Mouse (Mus musculus): ENCODE results near the gene Thra. TPM values are rescaled to one million over a fixed set of nuclear protein-coding genes. Genes with fewer than 3 reads are reported as not detected.
A peak's percentile ranks its signal among the peaks of the same experiment; 100 is the strongest.

Thra gene
- total and polyA plus RNA-seq, 2 experiments from 2014 or later = 44.0 to 234 TPM

DNA sequence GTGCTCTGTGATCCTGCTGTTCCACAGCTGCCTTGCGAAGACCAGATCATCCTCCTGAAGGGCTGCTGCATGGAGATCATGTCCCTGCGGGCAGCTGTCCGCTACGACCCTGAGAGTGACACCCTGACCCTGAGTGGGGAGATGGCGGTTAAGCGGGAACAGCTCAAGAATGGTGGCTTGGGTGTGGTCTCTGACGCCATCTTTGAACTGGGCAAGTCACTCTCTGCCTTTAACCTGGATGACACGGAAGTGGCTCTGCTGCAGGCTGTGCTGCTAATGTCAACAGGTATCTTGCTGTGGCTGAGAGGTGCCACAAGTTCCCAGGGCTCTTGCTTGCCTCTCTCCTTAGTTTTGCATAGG, 23.0 kb downstream of the Thra start:
- H3K27ac ChIP-seq (ENCODE audit: low read depth) = 0 out of 2 replicates have a peak overlapping the region, but pooled peaks have one; percentile 20
- 86% methylated on average over 8 of the region's 8 CpGs for WGBS
- DNase-seq (ENCODE audit: low spot score) = no peak
- H3K9me3 ChIP-seq (replicated peaks; ENCODE audit: control insufficient read depth, low read length) = no peaks in the 10 kb centered on the region
- TF ChIP-seq EP300 (IDR thresholded peaks at IDR 0.05; ENCODE audit: low read depth) (no peak), CTCF (IDR thresholded peaks at IDR 0.05; ENCODE audit: low read depth) (no peak)
- H3K4me3 ChIP-seq (ENCODE audit: low read depth, low read length) = no peak overlapping the region
- no peak overlapping the region for H3K9ac ChIP-seq (replicated peaks; ENCODE audit: low read depth, low read length)
- ATAC-seq (ENCODE audit: insufficient read depth, low read depth) = no peak
- H3K27me3 ChIP-seq (ENCODE audit: control insufficient read depth, insufficient read depth, low read length) = no peaks in the 10 kb centered on the region
- no peak overlapping the region for H3K4me2 ChIP-seq (ENCODE audit: low read depth, low read length)
- H3K36me3 ChIP-seq (replicated peaks; ENCODE audit: control insufficient read depth, insufficient read depth, low read length) = peaks cover 58% of the 10 kb centered on the region
- H3K4me1 ChIP-seq (ENCODE audit: control insufficient read depth, insufficient read depth) = peaks cover 34% of the 10 kb centered on the region

GRCm38 (mm10) chr11:98764091-98764490, 23.7 kb downstream of the Thra start:
- no peak for DNase-seq (ENCODE audit: low spot score)
- TF ChIP-seq EP300 (IDR thresholded peaks at IDR 0.05; ENCODE audit: low read depth) (no peak), CTCF (IDR thresholded peaks at IDR 0.05; ENCODE audit: low read depth) (no peak)
- no peaks in the 10 kb centered on the region for H3K9me3 ChIP-seq (replicated peaks; ENCODE audit: control insufficient read depth, low read length)
- ATAC-seq (ENCODE audit: insufficient read depth, low read depth) = no peak
- peaks cover 40% of the 10 kb centered on the region for H3K4me1 ChIP-seq (ENCODE audit: control insufficient read depth, insufficient read depth)
- no peaks in the 10 kb centered on the region for H3K27me3 ChIP-seq (ENCODE audit: control insufficient read depth, insufficient read depth, low read length)
- peaks cover 63% of the 10 kb centered on the region for H3K36me3 ChIP-seq (replicated peaks; ENCODE audit: control insufficient read depth, insufficient read depth, low read length)
- H3K9ac ChIP-seq (replicated peaks; ENCODE audit: low read depth, low read length) = no peak overlapping the region
- H3K4me2 ChIP-seq (ENCODE audit: low read depth, low read length) = no peak overlapping the region
- no peak overlapping the region for H3K4me3 ChIP-seq (ENCODE audit: low read depth, low read length)
- WGBS = 80% methylated on average over 18 of the region's 18 CpGs
- H3K27ac ChIP-seq (ENCODE audit: low read depth) = no peak overlapping the region

DNA sequence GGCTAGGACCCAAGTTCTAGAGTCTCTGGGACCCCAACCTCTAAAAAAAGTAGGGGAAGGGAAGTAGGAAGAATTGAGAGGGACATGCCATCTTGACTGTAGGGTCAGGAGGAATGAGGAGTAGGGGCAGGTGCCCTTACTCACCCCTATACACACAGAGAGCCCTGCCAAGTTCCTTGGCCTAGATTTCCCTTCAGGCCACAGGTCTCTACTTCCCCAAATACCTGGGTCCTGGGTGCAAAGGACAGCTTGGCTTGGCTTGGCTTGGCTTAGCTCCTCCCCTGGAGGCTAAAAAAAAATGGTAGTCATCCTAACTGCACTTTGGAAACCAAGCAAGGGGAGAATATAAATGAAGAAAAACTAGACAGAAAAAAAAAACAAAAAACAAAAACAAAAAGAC, 24.3 kb downstream of the Thra start:
- Histone ChIP-seq H3K4me1 (ENCODE audit: control insufficient read depth, insufficient read depth) (peaks cover 43% of the 10 kb centered on the region), H3K4me3 (ENCODE audit: low read depth, low read length) (no peak overlapping the region), H3K9ac (replicated peaks; ENCODE audit: low read depth, low read length) (no peak overlapping the region), H3K4me2 (ENCODE audit: low read depth, low read length) (no peak overlapping the region), H3K9me3 (replicated peaks; ENCODE audit: control insufficient read depth, low read length) (no peaks in the 10 kb centered on the region), H3K27me3 (ENCODE audit: control insufficient read depth, insufficient read depth, low read length) (no peaks in the 10 kb centered on the region), H3K27ac (ENCODE audit: low read depth) (peak overlapping the region; percentile 77), H3K36me3 (replicated peaks; ENCODE audit: control insufficient read depth, insufficient read depth, low read length) (peaks cover 69% of the 10 kb centered on the region)
- TF ChIP-seq EP300 (IDR thresholded peaks at IDR 0.05; ENCODE audit: low read depth) (no peak), CTCF (IDR thresholded peaks at IDR 0.05; ENCODE audit: low read depth) (no peak)
- no peak for DNase-seq (ENCODE audit: low spot score)
- no peak for ATAC-seq (ENCODE audit: insufficient read depth, low read depth)

DNA sequence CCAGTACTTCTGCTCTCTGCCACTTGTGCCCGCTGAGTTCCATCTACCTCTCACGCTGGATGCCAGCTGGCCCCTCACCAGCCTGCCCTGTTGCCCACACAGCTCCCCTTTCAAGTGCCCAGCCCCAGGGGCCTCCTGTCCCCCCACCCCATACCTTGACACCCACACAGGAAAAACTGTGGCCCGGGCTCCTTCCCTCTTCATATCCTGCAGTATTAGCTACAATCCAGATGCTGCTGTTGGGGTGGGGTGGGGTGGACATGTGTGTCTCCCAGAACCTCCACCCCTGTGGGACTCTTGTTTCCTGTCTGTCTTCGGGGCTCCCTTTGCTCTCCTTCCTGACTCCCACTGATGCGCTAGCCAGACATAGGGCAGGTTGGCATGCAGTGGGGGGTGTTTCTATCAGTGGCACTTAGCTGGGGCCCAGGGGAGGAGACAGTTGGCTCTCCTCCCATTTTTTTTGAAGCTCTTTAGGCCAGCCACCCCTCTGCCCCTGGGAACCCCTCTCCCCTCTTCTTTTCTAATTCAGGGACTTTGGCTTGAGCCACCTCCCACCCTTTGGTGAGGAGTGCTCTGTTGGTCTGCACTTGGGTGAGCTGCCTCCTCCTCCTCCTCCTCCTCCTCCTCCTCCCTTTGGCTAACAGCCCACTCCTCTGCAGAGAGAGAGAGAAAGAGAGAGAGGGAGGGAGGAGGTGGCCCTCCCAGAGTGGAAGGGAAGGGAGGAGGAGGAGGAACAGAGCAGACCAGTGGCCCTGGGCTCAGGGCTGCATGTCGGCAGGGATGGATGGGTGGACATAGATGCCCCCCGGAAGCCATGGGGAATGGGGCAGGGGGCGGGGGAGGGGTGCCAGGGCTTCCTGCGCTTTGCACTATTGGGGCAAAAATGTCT, 25.2 kb downstream of the Thra start:
- Histone ChIP-seq H3K9ac (replicated peaks; ENCODE audit: low read depth, low read length) (peak overlapping the region; percentile 26), H3K4me1 (ENCODE audit: control insufficient read depth, insufficient read depth) (peaks cover 52% of the 10 kb centered on the region), H3K4me3 (ENCODE audit: low read depth, low read length) (no peak overlapping the region), H3K27me3 (ENCODE audit: control insufficient read depth, insufficient read depth, low read length) (no peaks in the 10 kb centered on the region), H3K4me2 (ENCODE audit: low read depth, low read length) (no peak overlapping the region), H3K9me3 (replicated peaks; ENCODE audit: control insufficient read depth, low read length) (no peaks in the 10 kb centered on the region), H3K27ac (ENCODE audit: low read depth) (peak overlapping the region; percentile 77), H3K36me3 (replicated peaks; ENCODE audit: control insufficient read depth, insufficient read depth, low read length) (peaks cover 70% of the 10 kb centered on the region)
- TF ChIP-seq EP300 (IDR thresholded peaks at IDR 0.05; ENCODE audit: low read depth) = no peak
- no peak for TF ChIP-seq CTCF (IDR thresholded peaks at IDR 0.05; ENCODE audit: low read depth)
- WGBS = 26% methylated on average over 8 of the region's 9 CpGs
- peak; percentile 70 for DNase-seq (ENCODE audit: low spot score)
- ATAC-seq (ENCODE audit: insufficient read depth, low read depth) = peak; percentile 21; the same call in 1 of the 2 replicates

- peaks cover 70% of the 10 kb centered on the region for H3K36me3 ChIP-seq (replicated peaks; ENCODE audit: control insufficient read depth, insufficient read depth, low read length)
- H3K4me1 ChIP-seq (ENCODE audit: control insufficient read depth, insufficient read depth) = peaks cover 55% of the 10 kb centered on the region
- H3K4me3 ChIP-seq (ENCODE audit: low read depth, low read length) = no peak overlapping the region
- WGBS = 17% methylated on average over 2 of the region's 2 CpGs
- TF ChIP-seq EP300 (IDR thresholded peaks at IDR 0.05; ENCODE audit: low read depth) = no peak
- TF ChIP-seq CTCF (IDR thresholded peaks at IDR 0.05; ENCODE audit: low read depth) = no peak
- H3K27me3 ChIP-seq (ENCODE audit: control insufficient read depth, insufficient read depth, low read length) = no peaks in the 10 kb centered on the region
- no peak for DNase-seq (ENCODE audit: low spot score)
- no peak overlapping the region for H3K9ac ChIP-seq (replicated peaks; ENCODE audit: low read depth, low read length)
- peak overlapping the region; percentile 93; the same call in 1 of the 2 replicates for H3K27ac ChIP-seq (ENCODE audit: low read depth)
- ATAC-seq (ENCODE audit: insufficient read depth, low read depth) = no peak
- no peaks in the 10 kb centered on the region for H3K9me3 ChIP-seq (replicated peaks; ENCODE audit: control insufficient read depth, low read length)
- no peak overlapping the region for H3K4me2 ChIP-seq (ENCODE audit: low read depth, low read length)
Observed at GRCm38 (mm10) chr11:98766346-98766745, 25.9 kb downstream of the Thra start.
